Mouse (Mus musculus) E14TG2a.4 (cell line): ENCODE measurements around the gene Cerk.

ENCODE experiments used
- CTCF ChIP-seq: conservative IDR thresholded peaks from 2 replicates; pipeline ENCODE4 v1.5.1; 2014; ENCODE audit warnings: low read length
- NANOG ChIP-seq: IDR thresholded peaks from 2 replicates; pipeline ENCODE4 v1.6.1; 2014; ENCODE audit warnings: borderline replicate concordance, low read length, mixed read lengths

DNA sequence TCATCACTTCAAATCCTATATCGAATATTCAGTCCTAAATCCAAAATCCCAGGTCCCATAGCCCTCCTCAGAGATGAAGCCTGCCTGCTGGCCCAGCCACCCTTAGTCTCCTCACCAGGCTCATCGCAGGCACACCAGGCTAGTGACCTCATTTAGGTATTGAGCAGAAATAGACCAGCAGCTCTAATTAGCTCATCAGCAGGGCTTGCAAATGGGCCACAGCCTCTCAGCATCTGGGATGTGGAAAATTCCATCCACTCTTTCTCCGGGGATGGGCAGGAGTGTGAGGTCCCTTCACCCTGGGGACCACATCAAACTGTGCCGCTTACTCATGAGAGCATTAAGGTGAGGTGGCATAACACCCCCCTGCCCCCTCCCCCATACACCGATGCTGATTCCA is 13.1 kb upstream of the Cerk start:
- no peak for TF ChIP-seq CTCF
- no peak for TF ChIP-seq NANOG
